Mouse (Mus musculus) megakaryocyte, adult 5-6 weeks (primary cell): Measurements from ENCODE around the gene Usp25. TPM values are rescaled to one million over a fixed set of nuclear protein-coding genes. Genes with fewer than 3 reads are reported as not detected.

Source experiments
- ATAC-seq: 2 replicates; pipeline ENCODE4 v1.8.0; 2016; ENCODE audit warnings: mild to moderate bottlenecking, inconsistent platforms; ENCODE audit not compliant: poor library complexity, severe bottlenecking
- total RNA-seq, 2 experiments: library from RNA; stranded (forward) in 1 of 2; stranded (reverse) in 1 of 2; fragments of 153-499, 151-499 nt in 1 of 2; fragments of 221-1000, 200-1000 nt in 1 of 2; gene quantifications; 2 replicates each; pipeline versions ENCODE4 v1.2.3 to v1.2.4; 2015 to 2017

Gene Usp25
- total RNA-seq, 2 experiments from 2014 or later: 155 to 160 TPM

- peak; percentile 75 for ATAC-seq
These were observed 115.2 kb downstream of the Usp25 start for GRCm38 (mm10) chr16:77128683-77129082.

DNA sequence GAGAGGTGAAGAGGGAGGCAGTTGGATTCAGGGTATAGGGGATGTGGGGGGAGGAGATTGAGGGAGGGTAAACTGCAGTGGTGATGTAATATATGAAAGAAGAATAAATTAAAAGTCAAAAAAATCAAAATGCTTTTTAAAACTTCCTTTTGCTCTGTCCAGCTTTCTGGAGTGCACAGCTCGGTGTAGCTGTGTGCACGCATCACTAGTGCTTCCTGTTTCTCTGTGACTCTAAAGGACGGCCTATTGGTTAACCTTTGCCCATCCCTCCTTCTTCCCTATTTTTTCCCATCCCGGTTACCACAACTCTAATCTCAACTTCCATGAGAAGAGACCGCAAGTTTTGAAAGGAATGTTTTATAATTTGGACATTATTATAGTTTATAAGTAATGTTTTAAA, 119.5 kb downstream of the Usp25 start:
- ATAC-seq: peak; percentile 53

DNA sequence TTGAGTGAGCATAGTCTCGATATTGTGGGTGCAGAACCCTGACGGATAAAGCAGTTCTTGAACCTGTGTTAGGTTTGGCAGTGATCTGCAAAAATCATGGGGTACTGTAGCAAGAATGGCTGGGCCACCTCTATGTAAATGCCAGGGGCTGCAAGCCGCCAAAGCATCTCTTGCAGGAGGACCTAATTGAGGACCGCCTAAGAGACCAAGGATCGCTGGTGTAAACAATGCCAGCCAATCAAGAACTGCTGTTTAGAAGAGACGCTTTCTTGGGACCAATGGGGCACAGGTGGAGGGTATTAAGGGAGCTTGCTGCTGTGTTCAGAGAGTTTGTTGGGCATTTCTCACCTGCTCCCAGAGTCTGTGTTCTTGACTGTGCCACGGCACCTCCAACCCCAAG, 127.1 kb downstream of the Usp25 start:
- no peak for ATAC-seq

DNA sequence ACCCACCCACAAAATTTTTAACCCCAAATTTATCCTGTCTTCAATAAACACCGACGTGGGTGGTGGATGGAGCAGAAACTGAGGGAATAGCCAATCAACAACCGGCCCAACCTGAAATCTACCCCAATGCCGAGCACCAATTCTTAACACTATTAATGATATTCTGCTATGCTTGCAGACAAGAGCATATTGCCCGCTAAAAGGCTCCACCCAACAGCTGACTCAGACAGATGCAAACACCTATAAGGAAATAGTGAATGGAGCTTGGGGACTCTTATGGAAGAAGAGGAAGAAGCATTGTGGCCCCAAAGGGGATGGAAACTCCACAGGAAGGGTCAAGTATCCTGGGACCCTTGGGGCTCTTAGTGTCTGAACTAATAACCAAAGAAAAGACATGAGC, 133.3 kb downstream of the Usp25 start:
- ATAC-seq: no peak

- ATAC-seq: no peak
These were observed 136.8 kb downstream of the Usp25 start for GRCm38 (mm10) chr16:77150338-77150737.

GRCm38 (mm10) chr16:77150884-77151283, 137.4 kb downstream of the Usp25 start:
- no peak for ATAC-seq

DNA sequence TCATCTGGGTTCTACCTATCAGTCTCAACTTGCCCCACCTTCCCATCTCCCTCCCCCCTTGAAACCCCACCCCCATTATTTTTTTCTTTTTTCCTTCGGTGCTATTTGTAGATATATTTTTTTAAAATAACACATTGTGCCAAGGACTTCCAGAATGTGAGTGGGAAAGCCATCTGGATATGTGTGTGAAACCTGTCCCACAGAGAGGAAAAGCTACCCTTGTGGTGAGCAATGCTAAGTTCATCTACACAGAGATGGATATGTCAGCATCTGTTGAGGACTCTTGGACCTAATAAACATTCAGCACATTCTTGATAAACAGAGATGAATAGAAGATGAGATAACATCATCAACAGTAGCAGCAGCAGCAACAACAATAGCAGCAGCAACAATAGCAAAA, 138.8 kb downstream of the Usp25 start:
- no peak for ATAC-seq

DNA sequence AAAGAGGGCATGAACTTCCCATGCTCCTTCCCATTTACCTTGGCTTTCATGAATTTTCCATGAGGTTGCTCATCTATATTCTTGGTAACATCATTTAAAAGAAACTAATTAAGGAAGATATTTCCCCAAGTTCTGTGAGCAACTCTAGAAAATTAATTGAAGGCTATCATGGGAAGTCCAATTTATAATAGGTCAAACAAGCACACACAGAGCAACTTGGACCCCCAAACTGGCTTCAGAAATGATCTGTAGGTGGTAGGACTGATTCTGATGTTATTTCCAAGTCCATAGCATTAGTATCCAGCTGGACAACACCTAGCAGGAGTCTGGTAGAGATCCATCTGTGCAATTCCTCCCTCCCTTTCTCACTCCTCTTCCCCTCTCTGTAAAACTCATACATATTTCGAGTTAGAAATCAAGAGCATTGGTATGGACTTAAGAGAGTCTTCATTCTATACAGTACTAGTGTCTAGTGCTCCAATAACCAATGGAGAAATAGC, 139.8 kb downstream of the Usp25 start:
- ATAC-seq: no peak

- no peak for ATAC-seq
These were observed 140.3 kb downstream of the Usp25 start for GRCm38 (mm10) chr16:77153815-77154214.

DNA sequence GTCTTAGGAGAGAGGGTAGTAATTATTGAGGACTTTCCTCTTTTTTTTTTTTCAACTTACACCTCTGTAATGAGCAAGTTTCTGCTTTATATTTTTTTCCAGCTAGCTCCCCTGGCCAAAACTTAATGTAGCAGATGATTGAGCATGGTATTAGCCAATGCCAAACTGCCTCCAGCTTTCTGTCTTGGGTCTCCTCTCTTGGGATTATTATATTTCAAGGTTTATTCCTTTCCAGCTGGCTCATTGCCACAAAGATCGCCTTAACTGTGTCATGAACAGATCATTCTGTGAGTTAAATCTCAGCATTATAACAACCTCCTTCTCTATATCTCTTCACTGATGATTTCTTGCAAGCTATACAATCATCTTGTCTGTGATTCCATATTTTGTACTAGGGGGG, 141.3 kb downstream of the Usp25 start:
- no peak for ATAC-seq
